Mouse (Mus musculus) cerebellum, adult (tissue): Measurements from ENCODE around the gene Cntn2.

Source experiments
- ATAC-seq: cut with Nextera tagmentation; 2 replicates; pipeline ENCODE4 v1.9.2; 2017; ENCODE audit warnings: mild to moderate bottlenecking, moderate library complexity, mixed read lengths; ENCODE audit not compliant: insufficient number of reproducible peaks, low FRiP score, low TSS enrichment

Gene Cntn2

DNA sequence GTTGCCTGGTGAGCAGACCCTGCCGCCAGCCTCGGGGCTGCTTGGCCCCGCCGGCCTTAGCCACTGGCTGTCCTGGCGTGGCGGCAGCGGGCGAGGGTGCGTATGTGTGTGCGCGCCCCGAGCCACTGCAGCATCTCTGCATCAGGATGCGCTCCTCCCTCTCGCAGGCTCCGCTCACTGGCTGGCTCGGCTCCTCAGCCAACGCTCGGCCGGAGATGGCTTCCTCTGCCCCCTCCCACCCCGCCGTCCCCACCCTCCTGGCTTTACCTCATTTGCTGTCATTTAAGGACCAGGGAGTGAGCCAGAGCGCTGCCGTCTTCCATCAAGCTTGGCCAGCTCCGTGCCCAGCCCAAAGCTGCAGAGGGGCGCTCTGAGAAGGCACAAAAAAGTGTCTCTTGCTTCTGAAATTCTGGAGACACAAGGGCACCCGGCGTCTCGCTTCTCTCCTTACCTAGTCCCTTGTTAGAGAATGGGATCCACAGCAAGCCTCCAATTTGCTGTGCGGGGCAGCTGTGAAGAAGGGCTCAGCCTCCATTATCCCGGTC, at the start of gene Cntn2:
Gene Cntn2 (minus strand): TSS at position 495 of the 545 bp plus-strand sequence.
- ATAC-seq = peak; percentile 84

- ATAC-seq = no peak
Observed at GRCm38 (mm10) chr1:132592145-132592544, 49.1 kb upstream of the Cntn2 start.

GRCm38 (mm10) chr1:132591399-132591930, 48.4 kb upstream of the Cntn2 start:
- ATAC-seq = no peak

DNA sequence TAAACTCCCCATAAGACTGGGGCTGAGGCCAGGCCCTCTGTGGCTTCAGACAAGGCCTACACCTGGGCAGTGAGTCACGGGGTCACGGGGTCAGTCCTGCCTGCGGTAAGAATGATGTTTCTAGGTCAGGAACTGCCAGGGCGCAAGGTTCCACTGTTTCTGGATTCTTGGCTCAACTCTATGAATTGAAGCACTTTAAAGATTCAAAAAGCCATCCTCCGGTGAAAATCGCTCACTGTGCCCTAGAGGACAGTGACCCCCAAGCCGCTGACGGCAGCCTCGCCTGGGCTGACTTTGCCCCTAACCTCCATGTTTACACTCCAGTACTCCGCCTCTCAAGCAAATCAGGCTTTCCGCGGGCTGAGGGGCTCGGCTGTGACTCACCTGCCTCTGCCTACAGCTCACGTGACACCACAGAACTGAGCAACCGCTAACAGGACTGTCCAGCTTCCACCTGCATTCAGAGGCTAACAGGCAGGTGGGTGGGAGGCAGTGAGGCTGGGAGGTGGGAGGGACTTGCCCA, 43.7 kb upstream of the Cntn2 start:
- no peak for ATAC-seq

DNA sequence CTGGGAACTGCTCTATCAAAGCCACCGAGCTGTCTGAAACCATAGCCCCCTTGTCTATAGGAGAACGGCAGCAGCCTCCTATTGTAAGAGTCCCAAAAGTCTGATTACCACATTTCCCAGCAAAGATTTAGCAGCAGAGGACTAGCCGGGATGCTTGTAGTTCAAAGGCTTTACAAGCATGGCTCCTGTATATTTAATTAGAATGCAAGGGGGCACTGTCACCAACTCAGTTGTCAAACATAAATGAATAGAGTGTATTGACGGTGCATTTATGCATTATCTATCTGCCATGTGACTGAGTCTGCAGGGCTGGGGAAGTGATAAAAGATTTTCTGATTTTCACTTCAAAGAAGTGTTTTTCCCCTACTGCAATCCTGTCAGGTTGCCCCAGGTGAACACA, 42.3 kb upstream of the Cntn2 start:
- no peak for ATAC-seq

GRCm38 (mm10) chr1:132582998-132583604, 40.0 kb upstream of the Cntn2 start:
- no peak for ATAC-seq

DNA sequence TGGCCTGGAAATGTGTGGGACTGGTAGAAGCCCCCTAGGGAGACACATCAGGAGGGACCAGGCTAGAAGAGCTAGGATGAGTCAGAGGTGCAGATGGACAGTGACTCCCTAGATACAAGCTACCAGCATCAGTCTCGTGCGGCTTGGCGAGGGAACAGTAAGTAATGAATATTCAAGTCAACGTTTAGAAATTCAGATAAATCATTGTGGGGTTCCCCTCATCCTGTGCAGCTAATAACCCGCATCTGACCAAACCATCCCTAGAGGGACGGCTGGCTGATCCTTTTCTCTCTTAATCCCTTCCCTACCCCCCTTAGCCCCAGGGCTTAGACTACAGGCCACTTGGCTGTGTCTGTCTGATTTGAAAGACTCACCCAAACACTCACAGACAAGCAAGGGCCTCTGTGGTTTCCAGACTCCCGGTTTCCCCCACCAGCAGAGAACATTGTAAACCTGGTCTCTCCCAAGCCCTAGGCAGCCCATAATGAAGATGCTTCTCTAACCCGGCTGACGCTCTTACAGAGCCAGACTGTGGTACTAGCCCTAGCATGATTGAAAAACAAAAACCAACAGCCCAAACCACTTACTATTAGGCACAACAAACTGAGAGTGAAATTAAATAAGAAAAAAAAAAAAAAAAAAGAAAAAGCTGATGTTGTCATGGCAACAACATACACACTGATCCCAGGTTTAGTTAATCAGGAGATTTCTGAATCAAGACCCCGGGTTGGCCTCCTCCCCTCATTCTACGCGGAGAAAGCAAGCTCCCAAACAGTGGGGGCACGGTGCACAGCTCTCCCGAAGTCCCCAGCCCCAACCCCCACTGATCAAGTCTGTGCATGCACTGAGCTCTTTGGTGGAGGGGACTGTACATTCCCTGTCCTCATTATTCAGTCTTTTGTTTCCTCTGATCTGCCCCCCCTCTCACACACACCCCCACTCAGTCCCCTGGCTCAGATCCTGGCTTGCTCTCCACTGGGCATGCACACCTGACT, 39.1 kb upstream of the Cntn2 start:
- no peak for ATAC-seq

GRCm38 (mm10) chr1:132580063-132580462, 37.0 kb upstream of the Cntn2 start:
- ATAC-seq = no peak

DNA sequence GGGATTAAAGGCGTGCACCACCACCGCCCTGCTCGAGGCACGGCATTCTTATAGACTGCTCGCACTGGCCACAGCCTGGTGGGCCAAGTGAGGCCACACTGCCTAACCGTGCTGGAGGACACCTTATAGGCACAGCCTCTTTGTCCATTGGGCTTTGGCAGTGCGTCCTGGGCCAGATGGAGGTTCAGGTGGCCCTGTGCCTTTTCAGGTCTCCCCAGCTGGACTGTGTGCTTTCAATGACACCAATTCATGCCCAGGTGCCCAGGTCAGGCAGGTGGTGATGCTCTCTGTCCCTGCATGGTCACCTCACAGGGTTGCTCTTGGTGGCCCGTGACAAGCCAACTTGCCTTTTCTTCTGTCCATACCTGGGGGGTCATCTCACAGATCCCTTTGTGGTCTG, 33.8 kb upstream of the Cntn2 start:
- no peak for ATAC-seq

- no peak for ATAC-seq
Observed at GRCm38 (mm10) chr1:132572851-132573250, 29.8 kb upstream of the Cntn2 start.

DNA sequence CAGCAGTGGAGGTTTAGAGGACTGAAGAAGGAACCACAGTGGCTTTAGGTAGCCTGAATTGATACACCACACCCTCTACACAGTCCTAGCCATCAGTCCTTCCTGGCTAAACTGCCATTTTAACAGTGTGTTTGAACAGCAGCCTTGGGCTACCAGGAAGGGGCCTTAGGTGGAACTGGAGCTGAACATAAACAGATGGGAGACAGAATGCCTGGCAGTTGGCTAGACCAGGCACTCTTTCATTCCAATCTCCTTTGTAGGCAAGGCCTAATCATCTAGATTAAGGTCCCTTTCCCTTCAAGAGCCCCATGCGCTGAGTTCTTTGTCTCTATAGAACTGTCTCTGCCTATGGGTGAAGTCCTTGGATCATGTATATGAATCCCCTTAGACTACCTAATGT, 28.6 kb upstream of the Cntn2 start:
- no peak for ATAC-seq

- ATAC-seq = no peak
Observed at GRCm38 (mm10) chr1:132570906-132571305, 27.9 kb upstream of the Cntn2 start.

DNA sequence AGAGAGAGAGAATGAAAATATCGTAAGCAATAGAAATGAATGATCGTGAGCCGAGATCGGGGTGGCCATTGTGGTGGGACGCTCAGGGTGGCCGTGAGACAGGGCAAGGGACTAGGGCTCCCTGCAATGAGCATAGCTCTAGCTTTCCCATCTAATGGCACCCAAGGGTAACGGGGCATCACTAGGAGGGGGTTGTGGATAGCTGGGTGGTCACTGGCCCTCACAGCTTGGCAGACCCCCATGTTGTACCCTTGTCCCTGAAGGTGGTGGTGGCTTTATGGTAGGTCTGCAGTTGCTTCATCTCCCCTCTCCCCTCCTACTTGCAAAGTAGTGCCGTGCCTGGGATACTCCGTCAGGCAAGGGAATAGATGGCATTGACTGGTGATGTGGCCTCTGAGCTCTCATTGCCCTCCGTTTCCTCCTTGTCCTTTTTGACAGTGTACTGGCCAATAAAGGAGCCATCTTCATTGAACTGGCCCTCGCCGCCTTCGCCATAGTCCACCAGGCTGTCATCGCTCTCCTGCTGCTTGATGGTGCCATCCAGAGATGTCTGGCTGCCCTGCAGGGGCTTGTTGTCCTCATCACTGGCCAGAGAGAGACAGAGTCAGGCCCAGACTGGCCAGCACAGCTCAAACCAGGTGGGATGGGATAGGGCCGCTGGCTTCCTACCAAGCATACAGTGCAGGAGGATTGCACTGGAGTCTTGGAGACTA, 27.2 kb upstream of the Cntn2 start:
- ATAC-seq = peak; percentile 17; the same call in 1 of the 2 replicates

GRCm38 (mm10) chr1:132569516-132569915, 26.5 kb upstream of the Cntn2 start:
- ATAC-seq = peak; percentile 77

DNA sequence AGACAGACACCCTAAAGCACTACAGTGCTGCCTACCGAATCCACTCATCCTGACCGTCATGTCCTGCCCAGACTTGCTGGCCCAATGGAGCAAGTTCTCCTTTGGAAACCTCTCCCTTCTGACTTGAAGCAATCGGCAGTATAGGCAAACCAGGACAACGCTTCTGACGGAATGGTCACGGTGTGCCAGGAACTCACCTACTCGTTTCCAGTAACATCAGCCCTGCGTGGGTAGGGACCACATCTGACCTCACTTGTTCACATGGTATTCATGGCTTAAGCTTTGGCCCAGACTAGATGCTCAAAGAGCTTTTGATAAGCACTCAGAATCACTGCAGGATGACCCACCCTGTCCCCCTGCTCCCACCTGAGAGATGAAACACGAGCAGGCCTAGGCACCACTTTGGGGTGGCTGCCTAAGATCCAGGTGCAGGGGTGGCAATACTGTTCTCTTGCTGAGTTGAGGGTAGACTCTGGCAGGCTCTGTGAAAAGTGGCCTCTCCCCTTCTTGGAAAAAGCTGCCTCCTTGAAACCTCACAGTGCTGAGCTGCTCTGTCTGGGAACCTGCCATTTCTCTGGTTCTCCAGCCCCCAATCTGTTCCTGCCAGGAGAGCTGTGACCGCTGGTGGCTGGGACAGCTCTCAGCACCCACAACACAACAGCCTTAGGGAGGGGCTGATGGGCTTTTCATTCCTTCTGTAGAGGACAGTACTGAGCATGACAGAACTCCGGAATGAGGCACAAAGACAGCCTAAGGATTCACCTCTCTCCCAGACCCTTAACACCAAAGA, 24.5 kb upstream of the Cntn2 start:
- no peak for ATAC-seq

DNA sequence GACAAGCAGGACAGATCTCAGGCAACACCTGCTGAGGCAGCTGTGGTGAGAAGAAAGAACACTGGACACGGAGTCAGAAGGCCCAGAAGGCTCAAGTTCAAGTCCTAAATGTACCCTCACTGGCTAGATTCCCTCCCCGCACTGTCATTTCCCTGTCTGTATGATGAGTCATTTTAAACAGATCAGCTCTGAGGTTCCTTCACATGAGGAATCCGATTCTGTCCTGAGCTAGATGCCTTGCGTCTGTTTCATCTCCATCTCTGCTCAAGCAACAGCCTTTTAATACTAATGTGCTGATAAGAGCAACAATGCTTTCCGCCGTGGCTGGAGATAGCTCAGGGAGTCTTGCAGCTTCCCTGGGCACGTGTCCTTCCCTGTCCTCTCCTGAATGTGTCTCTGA, 22.7 kb upstream of the Cntn2 start:
- ATAC-seq = no peak

GRCm38 (mm10) chr1:132564946-132565345, 21.9 kb upstream of the Cntn2 start:
- no peak for ATAC-seq

DNA sequence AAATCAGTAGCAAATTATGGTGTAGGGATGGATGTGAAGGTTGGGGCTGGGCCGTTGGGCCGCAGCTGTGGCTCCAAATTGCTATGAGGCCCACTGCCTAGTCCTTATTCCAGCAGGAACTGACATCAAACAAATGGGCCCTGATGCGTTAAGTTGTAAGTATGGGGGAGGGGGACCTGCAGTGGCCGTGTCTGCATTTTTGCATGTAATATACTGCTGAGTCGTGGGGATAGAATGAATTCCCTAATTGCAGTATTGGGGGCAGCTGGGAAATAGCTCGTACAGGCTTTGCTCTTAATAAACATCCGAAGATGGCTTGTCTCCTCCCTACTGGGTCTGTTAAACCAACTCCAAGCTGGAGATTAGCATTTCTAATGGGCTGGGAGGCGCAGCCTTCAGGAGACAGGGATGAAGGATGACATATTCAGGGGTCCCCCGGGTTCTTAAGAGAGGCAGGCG, 19.3 kb upstream of the Cntn2 start:
- no peak for ATAC-seq
